Mouse (Mus musculus): ENCODE data around the gene Nr2c2. TPM values are rescaled to one million over a fixed set of nuclear protein-coding genes. Genes with fewer than 3 reads are reported as not detected.

The Nr2c2 gene
- total RNA-seq, 1 experiment from 2014 or later: 49.9 TPM

DNA sequence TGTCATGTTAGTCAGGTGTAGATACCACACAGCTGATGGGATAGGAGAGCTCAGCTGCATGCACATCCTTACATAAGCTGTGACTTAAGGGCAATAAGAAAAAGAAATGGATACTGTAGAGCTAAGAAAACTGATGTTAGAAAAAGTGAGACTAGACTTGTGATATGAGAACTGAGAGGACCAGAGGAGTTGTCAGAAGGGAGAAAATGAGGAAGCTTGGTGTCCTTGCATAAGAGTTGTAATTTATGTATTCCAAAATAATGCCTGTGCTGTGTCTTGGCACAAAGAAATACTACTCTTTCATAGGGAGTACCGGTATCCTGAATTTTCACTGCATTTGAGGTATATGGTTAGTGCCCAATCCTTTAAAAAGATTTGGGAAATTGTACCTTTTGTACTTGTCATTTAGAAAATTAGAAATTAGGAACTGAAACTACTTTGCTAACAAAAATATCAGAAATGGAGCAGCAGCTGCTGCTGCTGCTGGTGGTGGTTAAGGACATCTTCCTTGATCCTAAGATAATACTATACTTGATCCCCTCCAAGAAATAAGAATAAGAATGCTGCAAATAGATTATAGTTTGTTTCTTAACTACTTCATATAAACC lies 35.8 kb downstream of the Nr2c2 start:
- no peak for DNase-seq

DNA sequence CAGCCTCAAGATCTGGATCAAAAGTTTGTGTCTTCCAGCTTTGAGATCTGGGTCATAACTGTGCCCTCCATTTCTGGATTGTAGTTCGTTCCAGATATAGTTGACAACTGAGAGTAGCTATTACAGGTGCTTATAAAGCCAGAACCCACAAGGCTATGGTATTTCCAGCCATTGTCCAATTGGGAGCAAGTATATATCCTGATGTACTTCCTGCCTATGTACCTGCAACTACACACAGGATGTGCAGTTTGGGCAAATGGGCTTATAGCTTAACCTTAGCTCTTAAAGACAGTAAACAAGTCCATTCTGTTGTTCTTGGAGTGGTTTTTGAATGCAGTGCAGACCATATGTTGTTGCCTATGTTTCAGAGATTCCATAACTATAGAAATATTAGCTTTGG lies 40.3 kb downstream of the Nr2c2 start:
- no peak for DNase-seq

DNA sequence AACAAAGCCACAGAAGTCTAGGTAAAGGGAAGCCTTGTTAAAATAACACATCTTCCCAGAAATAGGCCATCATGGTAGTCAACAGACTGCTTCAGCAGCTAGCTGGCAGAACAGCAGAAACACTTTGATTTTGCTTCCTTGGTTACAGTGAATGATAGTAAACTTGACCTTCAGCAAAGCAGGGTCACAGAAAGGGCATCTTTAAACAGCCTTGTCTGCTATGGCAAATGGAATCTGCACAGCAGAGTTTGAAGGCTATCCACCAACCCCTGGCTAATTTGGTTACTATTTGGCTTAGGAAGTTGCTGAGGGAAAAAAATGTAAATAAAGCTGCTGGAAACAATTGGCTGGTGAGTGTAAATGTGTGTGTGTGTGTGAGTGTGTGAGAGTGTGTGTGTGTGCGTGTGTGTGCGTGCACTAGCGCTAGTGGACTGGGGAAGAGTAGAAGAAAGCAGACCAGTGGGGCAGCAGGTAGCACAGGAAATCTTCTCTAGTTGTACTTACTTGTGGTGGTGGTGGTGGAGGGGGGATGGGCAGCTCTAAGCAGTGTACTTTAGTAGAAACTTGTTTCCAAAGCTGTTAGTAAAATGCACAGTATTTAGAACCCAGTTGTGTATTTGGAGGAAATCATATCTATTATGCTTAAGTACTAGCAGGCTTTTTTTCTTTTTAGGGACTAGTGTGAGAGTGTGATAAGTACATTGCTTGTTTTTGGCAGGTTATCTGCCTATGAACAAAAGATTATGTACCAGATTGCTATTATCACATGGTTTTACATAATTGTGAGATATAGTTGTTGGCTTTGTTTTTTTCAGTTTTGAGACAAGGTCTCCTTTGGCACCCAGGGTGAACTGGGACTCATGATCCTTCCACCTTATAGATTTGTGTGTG lies 41.1 kb downstream of the Nr2c2 start:
- DNase-seq: no peak

DNA sequence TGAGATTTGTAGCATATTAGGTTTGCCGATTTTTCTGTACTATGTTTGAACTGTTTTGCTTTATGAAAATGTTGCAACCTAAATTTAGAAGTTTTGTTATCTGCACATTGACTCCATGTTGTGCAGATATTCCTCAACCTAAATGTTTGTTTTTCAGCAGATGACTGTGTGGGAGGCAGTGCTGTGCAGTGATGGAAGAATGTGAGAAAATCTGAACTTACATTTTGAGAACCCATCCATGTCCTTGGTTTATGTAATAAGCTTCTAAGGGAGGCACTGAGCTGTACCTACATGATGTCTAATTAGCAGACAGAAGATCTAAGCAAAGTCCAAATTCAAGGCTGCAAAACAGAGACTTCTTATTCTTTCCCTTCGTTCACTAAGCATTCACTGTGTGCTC lies 42.4 kb downstream of the Nr2c2 start:
- DNase-seq: no peak

DNA sequence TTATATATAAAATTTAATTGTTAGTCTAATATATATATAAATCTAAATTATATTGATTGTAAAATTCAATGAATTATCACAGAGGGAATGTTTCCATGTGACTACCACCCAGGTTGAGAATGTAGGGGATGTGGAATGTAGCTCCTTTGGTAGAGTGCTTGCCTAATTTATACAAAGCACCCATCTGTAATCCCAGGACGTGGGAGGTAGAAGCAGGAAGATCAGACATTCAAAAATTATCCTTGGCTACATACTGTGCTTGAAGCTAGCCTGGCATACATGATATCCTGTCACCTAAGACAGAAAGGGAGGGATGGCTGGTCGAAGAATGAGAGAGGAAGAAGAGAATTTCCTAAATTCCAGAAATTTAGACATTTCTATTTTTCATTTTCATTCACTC lies 45.2 kb downstream of the Nr2c2 start:
- no peak for DNase-seq

DNA sequence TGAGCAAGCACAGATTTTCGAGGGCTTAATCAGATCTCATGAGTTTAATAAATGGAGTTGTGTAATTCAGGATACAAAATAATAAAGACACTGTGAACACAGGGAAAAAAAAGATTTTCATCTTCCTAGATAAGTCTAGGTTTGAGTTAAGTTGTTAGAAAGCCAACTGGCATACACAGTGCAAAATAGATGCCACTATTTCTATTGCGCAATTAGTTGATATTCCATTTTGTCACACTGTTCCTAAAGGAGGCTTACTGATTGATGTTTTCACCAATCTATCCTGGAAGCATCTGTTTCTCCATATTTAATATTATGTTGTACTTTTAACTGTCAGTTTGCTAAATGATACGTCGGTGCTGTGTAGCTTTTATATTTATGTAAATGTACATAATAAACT lies 54.7 kb downstream of the Nr2c2 start:
- no peak for DNase-seq

DNA sequence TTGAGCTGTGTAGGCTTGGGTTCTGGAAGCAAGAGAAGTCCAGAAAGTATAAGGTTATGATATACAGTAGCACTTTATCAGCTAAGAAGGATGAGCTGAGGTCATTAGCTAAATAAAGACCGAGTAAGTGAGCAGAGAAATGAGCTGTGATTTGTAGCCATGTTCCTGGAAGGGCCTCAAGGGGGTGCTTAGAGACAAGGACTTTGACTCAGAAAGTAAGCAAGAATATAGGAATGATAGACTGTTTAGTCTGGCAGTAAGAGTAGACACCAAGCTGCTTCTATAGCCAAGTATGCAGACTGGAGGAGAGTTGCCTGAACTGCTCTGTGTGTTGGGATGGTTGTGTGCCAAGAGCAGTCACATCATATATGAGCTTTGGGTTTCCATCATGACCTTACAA lies 62.6 kb downstream of the Nr2c2 start:
- DNase-seq: no peak

DNA sequence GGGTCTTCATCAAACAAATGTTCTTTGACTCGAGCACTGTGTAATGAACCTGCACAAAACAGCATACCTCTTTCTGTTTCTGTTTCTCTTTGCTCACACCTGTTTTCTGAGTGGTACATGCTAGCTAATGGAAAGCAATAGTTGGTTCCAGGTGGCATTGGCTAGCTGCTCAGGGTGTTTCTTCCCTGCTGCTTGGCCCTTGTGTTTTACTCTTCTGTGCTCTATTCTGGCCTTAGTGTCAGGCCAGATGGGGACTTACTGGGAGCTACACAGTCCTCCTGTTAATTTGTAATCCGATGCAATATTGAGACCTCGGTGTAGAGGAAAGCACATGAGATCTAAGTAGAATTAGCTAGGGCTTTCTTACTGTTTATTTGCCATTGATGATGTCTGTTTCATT lies 67.6 kb downstream of the Nr2c2 start:
- no peak for DNase-seq

DNA sequence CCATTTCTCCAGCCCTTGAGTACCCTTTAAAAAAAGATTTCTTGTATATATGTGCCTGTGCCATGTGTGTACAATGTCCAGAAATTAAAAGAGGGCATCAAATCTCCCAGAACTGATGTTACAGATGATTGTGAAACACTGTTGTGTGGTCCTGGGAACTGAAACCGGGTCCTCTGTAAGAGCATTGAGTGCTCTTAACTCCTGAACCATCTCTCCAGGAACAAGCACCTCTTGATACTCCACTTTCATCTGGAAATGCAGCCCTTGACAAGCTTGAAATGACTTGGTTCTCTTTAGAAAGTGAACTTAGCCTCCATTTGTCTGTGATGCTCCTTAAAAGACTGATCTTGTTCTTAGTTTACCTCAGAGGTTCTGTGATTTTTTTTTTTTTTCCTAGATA lies 71.5 kb downstream of the Nr2c2 start:
- no peak for DNase-seq

DNA sequence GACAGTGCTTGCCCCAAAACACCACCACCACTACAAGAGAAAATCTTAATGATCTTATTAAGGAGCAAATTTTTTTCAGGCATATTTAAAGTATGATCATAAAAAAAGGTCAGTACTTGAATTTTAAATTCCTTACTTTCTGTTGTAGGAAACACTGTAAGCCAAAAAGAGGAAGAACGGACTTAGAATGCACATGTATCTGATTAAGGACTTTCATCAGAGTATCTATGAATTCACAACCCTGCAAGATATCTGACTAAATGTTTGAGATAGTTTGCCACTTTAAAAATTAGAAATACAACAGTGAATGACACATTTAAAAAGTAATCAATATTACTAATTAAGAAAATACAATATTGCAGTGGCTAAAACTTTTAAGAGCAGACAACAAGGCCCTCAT lies 85.3 kb downstream of the Nr2c2 start:
- DNase-seq: no peak

DNA sequence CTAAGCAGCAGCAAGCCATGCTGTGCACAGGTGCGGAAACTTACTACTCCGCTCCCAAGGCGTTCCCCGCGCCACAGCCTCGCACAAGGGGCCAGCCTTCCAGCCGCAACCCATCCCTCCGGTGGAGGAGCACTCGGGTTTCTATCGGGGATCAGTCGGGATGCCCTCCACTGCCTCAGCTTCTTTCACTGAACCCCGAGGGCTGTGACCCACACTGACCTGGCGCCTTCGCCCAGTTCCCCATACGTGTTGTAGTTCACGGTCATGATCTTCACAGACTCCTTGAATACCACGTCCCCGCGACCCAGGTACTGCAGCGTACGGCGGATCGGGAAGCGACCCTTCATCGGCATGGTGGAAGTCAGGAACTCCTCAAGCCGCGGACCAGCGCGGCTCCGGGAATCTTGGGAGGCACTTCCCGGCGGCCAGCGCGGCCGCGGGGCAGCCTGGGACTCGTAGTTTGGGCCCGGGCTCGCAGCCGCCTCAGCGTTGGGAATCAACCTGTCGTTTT lies 92.5 kb downstream of the Nr2c2 start, which contains the start of gene Mrps25:
Mrps25 (minus strand) TSS at position 413 of the 511 bp plus-strand sequence.
- peak; percentile 80 for DNase-seq

DNA sequence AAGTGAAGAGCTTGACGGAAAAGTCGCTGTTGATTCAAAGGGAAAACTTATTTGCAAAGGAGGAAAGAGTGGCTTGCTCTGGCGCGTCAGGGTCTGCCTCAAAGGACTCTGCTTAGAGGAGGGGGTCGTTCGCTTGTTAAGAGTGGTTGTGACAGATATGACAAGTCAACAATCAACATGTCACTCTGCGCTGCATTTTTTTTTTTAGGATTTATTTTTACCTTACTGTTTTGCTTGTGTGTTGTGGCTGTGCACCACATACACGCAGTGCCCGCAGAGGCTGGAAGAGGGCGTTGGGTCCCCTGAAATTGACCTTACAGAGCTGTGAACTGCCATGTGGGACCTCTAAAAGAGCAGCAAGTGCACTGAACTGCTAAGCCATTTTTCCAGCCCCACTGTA lies 93.0 kb downstream of the Nr2c2 start:
- no peak for DNase-seq

DNA sequence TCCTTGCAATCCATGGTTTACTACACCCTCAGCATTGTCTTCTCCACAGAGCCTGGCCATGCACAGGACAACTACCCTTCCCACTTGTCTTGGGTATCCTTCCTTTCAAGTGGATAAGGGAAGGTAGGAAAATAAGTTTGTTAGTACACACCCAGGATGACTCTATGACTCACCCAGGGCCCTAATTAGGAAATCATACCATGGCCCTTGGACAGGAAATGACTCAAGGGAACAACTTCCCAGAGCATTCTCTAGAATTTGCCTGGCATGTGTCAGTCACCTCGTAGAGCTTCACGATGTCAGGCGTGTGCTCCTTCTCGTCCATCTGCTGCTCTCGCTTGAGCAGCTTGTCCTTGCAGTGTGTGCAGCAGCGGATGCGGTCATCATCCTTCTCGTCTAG lies 108.2 kb downstream of the Nr2c2 start:
- DNase-seq: no peak

DNA sequence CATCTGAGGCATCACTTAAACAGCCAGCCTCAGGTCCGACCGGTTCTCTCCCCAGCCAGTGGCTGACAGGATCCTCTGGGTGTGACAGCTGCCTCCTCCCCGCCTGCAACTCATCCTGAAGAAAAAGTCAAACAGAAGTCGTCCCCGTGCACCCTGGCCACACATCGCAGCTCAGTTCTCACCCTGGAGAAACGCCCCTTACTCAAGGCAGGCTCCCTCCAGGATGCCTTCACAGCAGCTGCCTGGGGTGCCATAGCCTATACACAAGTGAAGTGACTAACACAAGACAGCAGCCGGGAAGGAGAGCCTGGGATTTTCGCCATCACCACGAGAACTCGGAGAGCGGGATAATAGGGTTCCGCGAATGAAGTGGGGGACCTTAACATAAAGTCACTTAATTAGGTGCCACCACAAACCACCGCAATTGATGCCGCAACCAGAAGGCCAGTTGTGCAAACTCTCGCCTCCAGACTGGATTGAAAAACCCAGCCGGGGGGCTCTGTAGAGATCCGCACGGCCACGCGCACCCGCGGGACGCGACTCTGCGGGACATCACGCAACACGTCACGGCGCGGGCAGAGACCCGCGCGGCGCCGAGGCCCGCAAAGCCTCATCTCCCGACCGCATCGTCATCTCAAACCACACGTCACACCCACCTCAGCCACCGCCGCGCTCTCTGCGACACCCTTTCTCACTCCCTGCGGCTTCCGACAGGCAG lies 123.0 kb downstream of the Nr2c2 start:
- no peak for DNase-seq

DNA sequence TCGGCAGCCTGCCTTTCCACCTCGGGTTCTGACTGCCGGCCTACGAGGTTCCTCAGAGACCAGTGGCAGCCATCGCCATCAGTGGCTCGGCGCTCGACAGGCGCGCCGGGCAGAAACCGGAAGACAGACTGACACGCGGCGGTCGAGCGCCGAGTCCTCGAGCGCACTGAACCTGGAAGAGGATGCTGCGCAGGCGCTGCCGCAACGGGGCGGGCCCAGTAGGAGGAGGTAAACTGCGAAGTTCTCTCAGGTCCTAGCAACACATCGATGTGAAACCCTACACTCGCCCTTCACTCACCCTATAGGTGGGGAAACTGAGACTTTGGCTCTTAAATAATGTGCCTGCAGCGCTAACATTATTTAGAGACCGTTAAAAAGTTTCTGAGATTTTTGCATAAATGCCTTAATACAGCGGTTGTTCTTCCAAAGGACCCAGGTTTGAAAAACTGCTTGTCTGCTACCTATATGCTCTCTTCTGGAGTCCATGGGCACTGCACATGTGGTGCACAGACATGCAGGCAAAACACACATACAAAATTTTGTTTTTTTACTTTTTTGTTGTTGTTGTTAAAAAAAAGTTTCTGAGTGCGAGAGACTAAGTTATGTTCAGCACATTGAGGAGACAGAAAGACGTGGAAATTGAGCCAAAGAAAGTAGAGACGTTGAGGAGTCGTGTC lies 123.7 kb downstream of the Nr2c2 start, which contains the start of gene Rbsn:
Rbsn (minus strand) TSS at position 153 of the 677 bp plus-strand sequence.
- peak; percentile 92 for DNase-seq

DNA sequence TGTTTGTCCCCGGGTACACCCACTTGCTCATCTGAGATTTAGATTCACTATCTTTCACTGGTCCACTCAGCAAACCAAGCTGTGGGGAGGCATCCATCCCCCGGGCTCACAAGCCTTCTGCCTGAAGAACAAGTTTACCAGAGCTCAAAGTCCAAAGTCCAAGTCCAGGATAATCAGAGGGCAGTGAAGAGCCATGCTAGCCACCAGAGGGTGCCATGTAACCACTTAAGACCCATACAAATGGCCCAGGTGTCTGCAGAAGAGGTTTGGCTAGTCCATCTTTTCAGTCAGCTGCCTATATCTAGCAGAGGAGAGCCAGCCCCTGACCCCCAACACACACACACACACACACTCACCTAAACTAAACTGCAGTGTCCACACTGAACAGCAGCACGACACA lies 128.3 kb downstream of the Nr2c2 start:
- peak; percentile 19 for DNase-seq

DNA sequence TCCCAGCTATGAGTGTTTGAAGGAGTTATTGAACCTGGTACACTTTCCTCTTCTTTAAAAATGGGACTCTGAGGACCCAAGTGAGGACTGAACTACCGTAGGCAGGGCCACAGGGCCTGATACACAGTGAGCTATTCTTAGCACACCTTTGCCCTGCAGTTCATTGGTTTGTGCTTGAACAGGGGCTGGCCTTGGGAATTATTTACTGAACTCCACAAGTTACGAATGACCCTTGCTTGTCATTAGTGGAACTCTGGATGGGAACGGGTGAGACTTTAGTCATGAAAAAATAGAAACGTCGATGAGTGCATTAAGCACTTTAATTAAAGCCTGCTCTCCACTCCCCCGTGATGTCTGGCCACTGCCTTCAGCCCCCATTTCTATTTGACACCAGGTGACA lies 130.4 kb downstream of the Nr2c2 start:
- no peak for DNase-seq

DNA sequence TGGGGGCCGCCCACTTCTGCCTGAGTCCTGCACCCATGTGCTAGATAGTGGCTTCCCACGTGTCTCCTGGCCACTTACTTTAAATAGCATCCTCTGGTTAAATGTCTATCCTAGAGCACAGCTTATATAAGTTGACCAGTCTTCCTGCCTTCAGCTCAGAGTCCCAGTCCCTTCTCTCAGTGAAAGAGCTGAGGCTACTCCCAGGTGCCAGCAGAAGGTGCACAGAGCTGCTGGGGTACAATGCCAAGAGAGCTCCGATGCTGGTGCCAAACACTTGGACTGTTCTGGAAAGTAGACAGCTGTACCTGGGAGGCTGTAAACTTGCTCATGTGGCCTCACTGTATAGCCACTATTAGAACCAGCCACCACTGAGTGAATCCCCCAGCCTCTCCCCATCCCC lies 130.8 kb downstream of the Nr2c2 start:
- DNase-seq: no peak
